Mouse (Mus musculus) embryonic facial prominence, embryonic 11.5 days (tissue): ENCODE measurements around the gene Arfgef3. TPM values are rescaled to one million over a fixed set of nuclear protein-coding genes. Genes with fewer than 3 reads are reported as not detected.
"Not testable (repeated sequence)": the region's sequence is repeated elsewhere in the genome, so short reads cannot be mapped to it uniquely, and the experiment has no call there.

Experiments
- ATAC-seq: fragments of 200-750 bp; cut with Nextera tagmentation; replicated peaks from 2 replicates; pipeline ENCODE4 v1.8.0; 2017; ENCODE audit warnings: low read depth; ENCODE audit not compliant: insufficient number of reproducible peaks, low FRiP score, low TSS enrichment
- DNase-seq: peaks from one replicate; pipeline ENCODE4 v3.0.0-alpha.2; 2015; ENCODE audit warnings: low spot score
- H3K27ac ChIP-seq: fragments of 300-500 bp; sonication (generic); replicated peaks from 2 replicates; pipeline ENCODE4 v1.5.1; 2014; ENCODE audit warnings: mild to moderate bottlenecking, low read depth, low read length, control low read depth
- H3K27me3 ChIP-seq: fragments of 300-500 bp; sonication (generic); 2 replicates; pipeline ENCODE4 v1.6.1; 2014; ENCODE audit warnings: mild to moderate bottlenecking, low read length, moderate library complexity, mixed read lengths; ENCODE audit not compliant: control insufficient read depth, insufficient read depth
- H3K36me3 ChIP-seq: fragments of 300-500 bp; sonication (generic); replicated peaks from 2 replicates; pipeline ENCODE4 v1.6.1; 2014; ENCODE audit warnings: low read depth, mild to moderate bottlenecking, low read length, moderate library complexity, mixed read lengths; ENCODE audit not compliant: control insufficient read depth, insufficient read depth
- H3K4me1 ChIP-seq: fragments of 300-500 bp; sonication (generic); 2 replicates; pipeline ENCODE4 v1.6.1; 2014; ENCODE audit warnings: low read length, mixed read lengths; ENCODE audit not compliant: control insufficient read depth, insufficient read depth
- H3K4me2 ChIP-seq: fragments of 300-500 bp; sonication (generic); 2 replicates; pipeline ENCODE4 v1.6.1; 2014; ENCODE audit warnings: low read depth, mild to moderate bottlenecking, control low read depth, low read length, moderate library complexity
- H3K4me3 ChIP-seq: fragments of 300-500 bp; sonication (generic); 2 replicates; pipeline ENCODE4 v1.5.1; 2014; ENCODE audit warnings: low read depth, low read length, control low read depth
- H3K9ac ChIP-seq: fragments of 300-500 bp; sonication (generic); replicated peaks from 2 replicates; pipeline ENCODE4 v1.6.1; 2014; ENCODE audit warnings: mild to moderate bottlenecking, control low read depth, low read length
- H3K9me3 ChIP-seq: fragments of 300-500 bp; sonication (generic); replicated peaks from 2 replicates; pipeline ENCODE4 v1.6.1; 2016; ENCODE audit warnings: mild to moderate bottlenecking, low read length, inconsistent platforms, mixed read lengths; ENCODE audit not compliant: control insufficient read depth
- WGBS: fragments of 180-500 bp; shearing (Covaris S2); extraction: QIAGEN DNeasy Blood & Tissue Kit; methylation state at CpG from one replicate; pipeline ENCODE4 v1.1.7; 2014; 5-methylcytosine and 5-hydroxymethylcytosine counted together
- polyA plus RNA-seq: library from polyadenylated mRNA; unstranded; fragments of >200 nt; fragmentation: Nextera tagmentation; extraction: Ambion mirVana; gene quantifications from 2 replicates; pipeline ENCODE4 v1.2.1, GENCODE M21; 2014

Gene Arfgef3
- polyA plus RNA-seq, 1 experiment from 2014 or later: 0.21 TPM

- no peak overlapping the region for H3K4me2 ChIP-seq
- no peaks in the 10 kb centered on the region for H3K9me3 ChIP-seq
- no peaks in the 10 kb centered on the region for H3K36me3 ChIP-seq
- H3K27me3 ChIP-seq: no peaks in the 10 kb centered on the region
- ATAC-seq: no peak
- no peak overlapping the region for H3K4me3 ChIP-seq
- no peak overlapping the region for H3K9ac ChIP-seq
- 52% methylated on average over 5 of the region's 5 CpGs for WGBS
- no peak overlapping the region for H3K27ac ChIP-seq
- no peaks in the 10 kb centered on the region for H3K4me1 ChIP-seq
- DNase-seq: no peak
These were observed 182.3 kb downstream of the Arfgef3 start for GRCm38 (mm10) chr10:18561445-18561844.

DNA sequence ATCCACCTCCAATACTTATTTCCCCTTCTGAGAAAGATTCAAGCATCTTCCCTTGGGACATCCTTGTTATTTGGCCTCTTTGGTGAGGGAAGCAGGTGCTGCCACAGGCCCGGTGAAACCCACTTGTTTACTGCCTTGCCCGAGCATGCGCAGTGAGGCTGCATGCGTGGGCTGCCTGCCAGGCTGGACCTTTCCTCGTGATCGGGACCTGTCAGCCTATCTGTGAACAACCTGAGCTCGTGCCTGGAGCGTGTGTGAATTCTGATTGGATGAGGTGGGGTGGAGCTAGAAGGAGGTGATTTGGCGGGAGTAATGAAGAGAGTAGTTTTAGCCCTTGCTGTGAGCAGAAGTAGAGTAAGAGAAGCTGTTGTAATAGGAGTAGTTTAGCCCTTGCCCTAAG, 184.7 kb downstream of the Arfgef3 start:
- 85% methylated on average over 9 of the region's 9 CpGs for WGBS
- not testable (repeated sequence) for DNase-seq, H3K4me3 ChIP-seq, ATAC-seq, H3K9me3 ChIP-seq, H3K36me3 ChIP-seq, H3K4me2 ChIP-seq, H3K27me3 ChIP-seq, H3K9ac ChIP-seq, H3K4me1 ChIP-seq, H3K27ac ChIP-seq

DNA sequence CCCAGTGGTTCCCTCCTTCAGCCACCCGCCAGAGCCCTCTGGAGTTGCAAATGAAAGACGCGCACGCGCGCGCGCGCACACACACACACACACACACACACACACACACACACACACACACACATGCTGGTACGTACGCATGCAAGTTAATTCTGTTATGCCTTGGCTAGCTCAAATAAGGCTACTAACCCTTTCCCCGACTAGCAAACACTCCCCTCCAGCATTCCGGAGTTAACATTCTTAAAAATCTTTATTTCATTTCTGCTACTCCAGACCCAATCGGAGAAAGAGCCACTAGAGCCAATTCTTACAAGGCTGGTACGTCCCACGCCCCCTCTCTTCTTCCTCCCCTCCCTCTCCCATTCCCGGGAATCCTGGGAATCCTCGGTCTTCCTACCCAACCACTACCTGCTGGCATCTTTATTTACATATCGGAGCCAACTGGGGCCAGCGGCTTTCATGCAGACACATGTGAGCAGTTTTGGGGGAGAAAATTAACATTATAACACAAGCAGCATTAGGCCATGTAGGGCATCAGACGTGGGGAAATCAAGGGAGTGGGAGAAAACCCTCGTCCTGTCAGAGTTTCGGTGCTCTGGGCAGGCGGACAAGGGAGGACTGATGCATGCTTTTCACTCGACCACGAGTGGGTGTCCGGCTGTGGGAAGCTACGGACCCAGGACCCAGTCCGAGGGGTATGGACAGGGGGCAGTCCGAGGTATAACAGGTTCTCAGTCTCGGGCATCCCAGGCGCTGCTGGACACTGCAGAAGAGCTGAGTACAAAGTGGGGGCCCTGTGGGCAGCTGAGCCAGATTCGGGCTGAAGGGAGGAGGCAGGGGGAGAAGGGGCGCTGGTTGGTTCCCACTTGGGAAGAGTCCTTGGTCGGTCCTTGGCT, 194.2 kb downstream of the Arfgef3 start:
- H3K4me1 ChIP-seq: no peaks in the 10 kb centered on the region
- H3K4me3 ChIP-seq: peak overlapping the region; percentile 35
- DNase-seq (peak; percentile 52), ATAC-seq (no peak)
- H3K9ac ChIP-seq: peak overlapping the region; percentile 44
- no peak overlapping the region for H3K27ac ChIP-seq
- no peaks in the 10 kb centered on the region for H3K36me3 ChIP-seq
- H3K27me3 ChIP-seq: no peaks in the 10 kb centered on the region
- H3K4me2 ChIP-seq: peak overlapping the region; percentile 68
- WGBS: 1% methylated on average over 35 of the region's 35 CpGs
- no peaks in the 10 kb centered on the region for H3K9me3 ChIP-seq

DNA sequence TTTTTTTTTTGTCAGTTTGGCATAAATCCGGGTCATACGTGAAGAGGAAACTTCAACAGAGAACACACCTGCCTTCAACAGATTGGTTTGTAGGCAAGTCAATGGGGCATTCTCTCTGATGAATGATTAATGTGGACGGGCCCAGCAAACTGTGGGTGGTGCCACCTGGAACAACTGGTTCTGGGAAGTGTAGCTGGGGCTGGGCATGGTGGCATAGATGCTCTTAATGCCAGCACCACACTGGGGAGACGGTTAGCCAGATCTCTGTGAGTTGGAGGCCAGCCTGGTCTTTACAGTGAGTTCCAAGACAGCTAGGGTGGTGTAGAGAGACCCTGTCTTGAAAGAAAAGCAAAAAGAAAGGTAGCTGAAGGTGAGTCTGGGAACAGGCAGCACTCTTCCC, 196.4 kb downstream of the Arfgef3 start:
- Histone ChIP-seq H3K9me3 (no peaks in the 10 kb centered on the region), H3K9ac (no peak overlapping the region), H3K4me3 (no peak overlapping the region), H3K27me3 (no peaks in the 10 kb centered on the region), H3K27ac (no peak overlapping the region), H3K4me1 (no peaks in the 10 kb centered on the region), H3K4me2 (no peak overlapping the region), H3K36me3 (no peaks in the 10 kb centered on the region)
- DNase-seq: no peak
- WGBS: 90% methylated on average over 4 of the region's 4 CpGs
- no peak for ATAC-seq

DNA sequence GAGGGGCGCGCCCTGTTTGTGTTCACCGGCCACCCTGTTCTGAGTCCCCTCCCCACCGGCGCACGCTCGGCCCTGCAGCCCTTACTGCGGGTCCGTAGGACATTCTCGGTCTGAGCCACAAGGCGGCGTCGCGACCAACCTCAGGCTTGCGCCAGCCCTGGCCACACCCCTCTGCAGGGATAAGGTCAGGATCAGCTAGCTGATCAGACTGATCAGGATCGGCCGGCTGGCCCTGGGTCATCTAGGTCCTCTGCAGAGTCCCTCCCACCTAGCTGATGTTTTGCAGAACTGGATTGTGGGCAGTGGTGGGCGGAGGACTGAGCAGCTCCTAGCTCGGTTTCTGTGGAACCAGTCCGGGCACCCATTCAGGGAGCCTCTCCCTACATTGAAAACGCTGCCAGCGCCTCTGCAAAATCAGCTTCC, 197.9 kb downstream of the Arfgef3 start, which contains the start of gene Hebp2:
TSS of gene Hebp2 (minus strand) at position 264 of the 423 bp plus-strand sequence.
- 0% methylated on average over 22 of the region's 22 CpGs for WGBS
- Histone ChIP-seq H3K36me3 (no peaks in the 10 kb centered on the region), H3K27me3 (no peaks in the 10 kb centered on the region), H3K9me3 (no peaks in the 10 kb centered on the region), H3K4me3 (peak within 1 kb of the TSS; percentile 56), H3K27ac (no peak within 1 kb of the TSS), H3K9ac (peak within 1 kb of the TSS; percentile 71), H3K4me1 (no peaks in the 10 kb centered on the region), H3K4me2 (peak within 1 kb of the TSS; percentile 87)
- DNase-seq: peak; percentile 85
- peak; percentile 86 for ATAC-seq

DNA sequence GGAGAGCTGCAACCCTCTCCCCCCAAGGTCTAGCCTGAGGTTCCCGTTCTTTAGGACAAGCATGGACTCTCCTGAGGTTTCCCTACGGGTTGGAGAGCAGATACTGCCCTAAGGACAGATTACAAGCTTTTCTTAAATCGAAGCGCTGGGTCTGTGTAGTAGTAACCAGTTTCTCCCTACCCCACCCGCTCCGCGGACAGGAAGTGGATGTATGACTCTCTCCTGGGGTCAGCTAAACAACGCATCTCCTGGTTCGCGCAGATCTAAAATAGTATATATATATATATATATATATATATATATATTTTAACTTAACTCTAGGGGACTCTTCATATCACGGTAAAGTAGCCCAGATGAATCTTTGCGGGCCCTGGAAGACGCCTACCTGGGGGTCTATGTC, 198.4 kb downstream of the Arfgef3 start:
- H3K9me3 ChIP-seq: no peaks in the 10 kb centered on the region
- H3K27ac ChIP-seq: no peak overlapping the region
- no peaks in the 10 kb centered on the region for H3K27me3 ChIP-seq
- H3K9ac ChIP-seq: peak overlapping the region; percentile 71
- ATAC-seq (no peak), DNase-seq (no peak)
- H3K4me1 ChIP-seq: no peaks in the 10 kb centered on the region
- peak overlapping the region; percentile 87 for H3K4me2 ChIP-seq
- H3K4me3 ChIP-seq: peak overlapping the region; percentile 56
- H3K36me3 ChIP-seq: no peaks in the 10 kb centered on the region
- WGBS: 13% methylated on average over 13 of the region's 13 CpGs

DNA sequence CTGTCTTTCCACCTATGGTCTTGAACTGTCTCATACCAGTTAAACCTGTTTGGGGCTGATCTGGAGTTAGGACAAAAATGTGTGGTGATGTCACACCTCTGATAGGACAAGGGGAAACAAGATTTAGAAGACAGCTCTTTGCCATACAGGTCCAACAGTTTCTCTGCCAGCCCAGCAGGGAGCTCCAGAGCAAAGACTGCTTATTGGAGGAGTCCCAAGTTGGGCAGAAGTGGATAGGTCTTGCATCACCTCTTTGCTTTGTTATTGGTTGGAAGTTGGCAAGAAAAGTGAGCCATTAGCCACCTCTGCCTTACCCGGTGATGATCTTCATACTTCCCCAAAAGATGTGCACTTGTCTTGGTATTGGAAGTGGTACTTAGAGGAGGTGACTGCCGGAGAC, 206.9 kb downstream of the Arfgef3 start:
- Histone ChIP-seq H3K27me3 (no peaks in the 10 kb centered on the region), H3K36me3 (no peaks in the 10 kb centered on the region; the same call in 1 of the 2 replicates), H3K27ac (no peak overlapping the region), H3K9me3 (no peaks in the 10 kb centered on the region), H3K4me2 (no peak overlapping the region), H3K9ac (no peak overlapping the region), H3K4me3 (no peak overlapping the region), H3K4me1 (no peaks in the 10 kb centered on the region; the same call in 1 of the 2 replicates)
- ATAC-seq (no peak), DNase-seq (no peak)
- 78% methylated on average over 2 of the region's 2 CpGs for WGBS

DNA sequence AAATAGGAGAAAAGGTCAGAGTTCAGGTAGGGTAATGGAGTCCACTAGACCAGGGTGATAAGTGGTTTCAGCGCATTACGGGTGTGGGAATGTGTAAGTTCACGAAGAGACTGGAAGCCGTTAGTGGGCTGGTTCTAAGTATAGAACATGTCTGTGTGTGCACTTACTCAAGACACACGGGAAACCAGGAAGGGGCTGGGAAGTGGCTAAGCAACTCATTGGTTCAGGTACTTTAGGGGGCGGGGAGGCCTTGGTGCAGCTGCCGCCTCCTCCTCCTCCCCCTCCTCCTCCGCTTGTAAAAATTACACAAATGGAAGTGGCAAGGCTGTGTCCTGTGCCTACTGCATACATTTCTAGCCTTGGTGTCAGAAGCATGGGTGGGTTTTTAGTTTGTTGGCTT, 211.5 kb downstream of the Arfgef3 start:
- no peak overlapping the region for H3K4me2 ChIP-seq
- 64% methylated on average over 8 of the region's 8 CpGs for WGBS
- H3K27me3 ChIP-seq: no peaks in the 10 kb centered on the region
- ATAC-seq: no peak
- no peak overlapping the region for H3K27ac ChIP-seq
- H3K4me3 ChIP-seq: no peak overlapping the region
- no peaks in the 10 kb centered on the region for H3K9me3 ChIP-seq
- DNase-seq: peak; percentile 32
- no peaks in the 10 kb centered on the region; the same call in 1 of the 2 replicates for H3K4me1 ChIP-seq
- H3K9ac ChIP-seq: no peak overlapping the region
- no peaks in the 10 kb centered on the region; the same call in 1 of the 2 replicates for H3K36me3 ChIP-seq
